Mouse (Mus musculus) forebrain, embryonic 15.5 days (tissue): ENCODE data around the gene Nkiras2. TPM values are rescaled to one million over a fixed set of nuclear protein-coding genes. Genes with fewer than 3 reads are reported as not detected.
"Not testable (repeated sequence)": the region's sequence is repeated elsewhere in the genome, so short reads cannot be mapped to it uniquely, and the experiment has no call there.

ENCODE experiments used
- ATAC-seq: fragments of 200-750 bp; cut with Nextera tagmentation; replicated peaks from 2 replicates; pipeline ENCODE4 v1.8.0; 2017; ENCODE audit warnings: mild to moderate bottlenecking, moderate TSS enrichment, moderate library complexity
- H3K27ac ChIP-seq: fragments of 300-500 bp; sonication (generic); replicated peaks from 2 replicates; pipeline ENCODE4 v1.5.1; 2015; ENCODE audit warnings: mild to moderate bottlenecking, inconsistent platforms
- H3K27me3 ChIP-seq: fragments of 300-500 bp; sonication (generic); 2 replicates; pipeline ENCODE4 v1.6.1; 2015; ENCODE audit warnings: inconsistent platforms
- H3K36me3 ChIP-seq: fragments of 300-500 bp; sonication (generic); 2 replicates; pipeline ENCODE4 v1.6.1; 2015; ENCODE audit warnings: mild to moderate bottlenecking, inconsistent platforms
- H3K4me1 ChIP-seq: fragments of 300-500 bp; sonication (generic); 2 replicates; pipeline ENCODE4 v1.6.1; 2015; ENCODE audit warnings: inconsistent platforms
- H3K4me2 ChIP-seq: fragments of 300-500 bp; sonication (generic); replicated peaks from 2 replicates; pipeline ENCODE4 v1.6.1; 2015; ENCODE audit warnings: mild to moderate bottlenecking, inconsistent platforms
- H3K4me3 ChIP-seq: fragments of 300-500 bp; sonication (generic); 2 replicates; pipeline ENCODE4 v1.5.1; 2015; ENCODE audit warnings: mild to moderate bottlenecking, inconsistent platforms
- H3K9ac ChIP-seq: fragments of 300-500 bp; sonication (generic); replicated peaks from 2 replicates; pipeline ENCODE4 v1.6.1; 2015; ENCODE audit warnings: mild to moderate bottlenecking, inconsistent platforms
- H3K9me3 ChIP-seq: fragments of 300-500 bp; sonication (generic); 2 replicates; pipeline ENCODE4 v1.6.1; 2016; ENCODE audit warnings: inconsistent platforms
- WGBS: fragments of 180-500 bp; shearing (Covaris S2); methylation state at CpG from one replicate; pipeline ENCODE4 v1.1.7; 2015; ENCODE audit warnings: mixed read lengths; 5-methylcytosine and 5-hydroxymethylcytosine counted together
- polyA plus RNA-seq: library from polyadenylated mRNA; unstranded; fragments of >200 nt; fragmentation: Nextera tagmentation; extraction: Ambion mirVana; gene quantifications from 2 replicates; pipeline ENCODE4 v1.2.1, GENCODE M21; 2015

Gene Nkiras2
- polyA plus RNA-seq, 1 experiment from 2014 or later, result 90.5 TPM

DNA sequence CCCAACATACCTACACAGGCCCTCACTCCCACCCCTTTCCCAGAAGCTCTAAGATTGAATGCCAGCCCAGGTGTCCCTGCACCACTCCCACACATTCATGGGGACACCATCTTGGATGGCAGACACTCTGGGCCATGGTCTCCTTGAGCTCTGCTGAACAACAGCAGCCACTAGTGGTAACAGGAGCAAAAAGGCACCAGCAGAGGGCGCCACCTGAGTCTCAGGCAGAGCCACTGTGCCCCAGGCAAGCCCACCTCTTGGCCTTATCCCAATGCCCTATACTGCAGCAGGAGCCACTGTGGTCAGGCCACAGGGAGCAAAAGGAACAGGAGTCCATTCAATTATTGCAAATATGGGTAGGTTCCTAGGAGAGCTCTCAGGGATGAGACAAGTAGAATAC lies 27.2 kb downstream of the Nkiras2 start:
- Histone ChIP-seq H3K9ac (no peak overlapping the region), H3K4me1 (no peaks in the 10 kb centered on the region), H3K9me3 (no peaks in the 10 kb centered on the region), H3K4me3 (no peak overlapping the region), H3K27me3 (peaks cover 21% of the 10 kb centered on the region), H3K36me3 (no peaks in the 10 kb centered on the region), H3K4me2 (no peak overlapping the region), H3K27ac (no peak overlapping the region)
- WGBS, result 20% methylated on average over 1 of the region's 1 CpGs
- ATAC-seq, result no peak

DNA sequence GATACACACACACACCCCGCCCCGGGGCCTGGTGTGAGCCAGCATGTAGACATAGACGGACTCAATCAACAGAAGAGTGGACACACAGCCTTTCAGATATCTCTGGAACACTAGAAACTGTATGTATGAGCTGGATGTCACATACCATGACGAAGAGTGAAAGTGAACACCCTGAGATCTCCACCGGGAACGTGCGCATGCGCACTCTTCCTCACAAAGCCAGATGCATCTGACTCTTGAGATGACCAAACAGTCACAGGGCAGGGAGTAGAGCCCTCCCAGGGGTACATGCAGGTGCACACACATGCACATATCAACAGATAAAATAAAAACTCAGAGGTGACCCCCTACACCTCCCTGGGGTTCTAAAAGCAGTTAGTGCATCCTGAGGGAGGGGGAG lies 29.4 kb downstream of the Nkiras2 start:
- no peak for ATAC-seq
- Histone ChIP-seq H3K4me3 (no peak overlapping the region), H3K4me1 (no peaks in the 10 kb centered on the region), H3K27ac (no peak overlapping the region), H3K4me2 (no peak overlapping the region), H3K9me3 (no peaks in the 10 kb centered on the region), H3K27me3 (peaks cover 27% of the 10 kb centered on the region), H3K9ac (no peak overlapping the region), H3K36me3 (no peaks in the 10 kb centered on the region)
- 82% methylated on average over 8 of the region's 8 CpGs for WGBS

DNA sequence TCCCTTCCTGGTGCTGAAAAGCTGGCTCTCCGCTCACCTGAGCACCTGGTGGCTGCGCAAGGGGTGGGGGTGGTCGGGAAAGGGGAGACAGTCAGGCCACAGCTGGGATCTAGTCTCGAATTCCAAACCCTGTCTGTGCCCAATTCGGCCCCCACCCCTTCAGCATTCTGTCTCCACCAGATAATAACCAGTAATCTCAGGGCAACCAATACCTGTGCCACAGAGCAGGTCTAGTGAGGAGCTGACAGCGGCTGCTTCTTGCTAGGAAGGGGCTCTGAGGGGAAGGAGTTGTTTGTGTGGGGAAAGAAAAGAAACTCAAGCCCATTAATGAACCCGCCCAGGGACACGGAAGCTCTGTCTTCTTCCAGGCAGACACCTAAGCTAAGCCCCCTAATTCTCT lies 32.2 kb downstream of the Nkiras2 start:
- Histone ChIP-seq H3K27ac (no peak overlapping the region), H3K4me2 (no peak overlapping the region), H3K4me1 (peaks cover 2% of the 10 kb centered on the region; the same call in 1 of the 2 replicates), H3K9me3 (no peaks in the 10 kb centered on the region), H3K36me3 (no peaks in the 10 kb centered on the region), H3K9ac (no peak overlapping the region), H3K27me3 (peaks cover 27% of the 10 kb centered on the region), H3K4me3 (no peak overlapping the region)
- ATAC-seq, result no peak
- 10% methylated on average over 8 of the region's 8 CpGs for whole genome bisulfite sequencing

DNA sequence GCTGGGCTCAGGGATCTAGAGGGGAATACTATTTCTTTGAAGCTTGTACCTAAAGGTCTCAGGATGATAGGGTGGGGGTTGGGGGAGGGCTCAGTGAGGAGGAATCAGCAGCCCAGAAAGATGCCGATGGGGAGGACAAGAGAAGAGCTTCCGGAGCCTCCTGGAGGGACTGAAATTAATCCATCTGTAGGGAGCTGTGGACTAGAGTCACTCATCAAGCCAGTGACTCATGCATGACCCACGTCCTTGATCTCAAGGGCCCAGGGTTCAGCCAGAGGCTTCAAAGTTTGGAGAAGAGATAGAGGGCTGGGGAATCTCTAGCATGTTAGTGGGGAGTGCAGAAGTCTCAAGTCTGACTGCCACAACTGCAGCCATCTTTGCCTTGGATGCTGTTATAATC lies 32.7 kb downstream of the Nkiras2 start:
- ATAC-seq, result no peak

DNA sequence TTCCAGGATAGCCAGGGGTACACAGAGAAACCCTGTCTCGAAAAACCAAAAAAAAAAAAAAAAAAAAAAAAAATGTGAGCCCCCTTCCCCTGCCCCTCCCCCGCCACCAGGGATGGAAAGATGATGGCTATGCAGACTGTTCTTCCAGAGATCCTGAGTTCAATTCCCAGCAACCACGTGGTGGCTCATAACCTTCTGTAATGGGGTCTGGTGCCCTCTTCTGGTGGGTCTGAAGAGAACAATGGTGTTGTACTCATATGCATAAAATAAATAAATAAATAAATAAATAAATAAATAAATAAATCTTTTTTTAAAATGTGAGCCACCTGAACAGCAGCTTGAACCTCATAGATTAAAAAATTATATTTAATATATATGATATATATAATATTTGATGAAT lies 36.5 kb downstream of the Nkiras2 start:
- H3K4me2 ChIP-seq, H3K9me3 ChIP-seq, H3K4me3 ChIP-seq, H3K36me3 ChIP-seq, H3K9ac ChIP-seq, H3K4me1 ChIP-seq, ATAC-seq, H3K27ac ChIP-seq: not testable (repeated sequence)
- H3K27me3 ChIP-seq, result peaks cover 13% of the 10 kb centered on the region
- 57% methylated on average over 3 of the region's 3 CpGs for WGBS

More for the DNA sequence above, 32.7 kb downstream of the Nkiras2 start:
- Histone ChIP-seq H3K9ac (no peak overlapping the region), H3K4me3 (no peak overlapping the region), H3K36me3 (no peaks in the 10 kb centered on the region), H3K4me1 (peaks cover 6% of the 10 kb centered on the region; the same call in 1 of the 2 replicates), H3K4me2 (no peak overlapping the region), H3K27ac (no peak overlapping the region), H3K27me3 (peaks cover 27% of the 10 kb centered on the region), H3K9me3 (no peaks in the 10 kb centered on the region)
- WGBS, result 22% methylated on average over 3 of the region's 3 CpGs

DNA sequence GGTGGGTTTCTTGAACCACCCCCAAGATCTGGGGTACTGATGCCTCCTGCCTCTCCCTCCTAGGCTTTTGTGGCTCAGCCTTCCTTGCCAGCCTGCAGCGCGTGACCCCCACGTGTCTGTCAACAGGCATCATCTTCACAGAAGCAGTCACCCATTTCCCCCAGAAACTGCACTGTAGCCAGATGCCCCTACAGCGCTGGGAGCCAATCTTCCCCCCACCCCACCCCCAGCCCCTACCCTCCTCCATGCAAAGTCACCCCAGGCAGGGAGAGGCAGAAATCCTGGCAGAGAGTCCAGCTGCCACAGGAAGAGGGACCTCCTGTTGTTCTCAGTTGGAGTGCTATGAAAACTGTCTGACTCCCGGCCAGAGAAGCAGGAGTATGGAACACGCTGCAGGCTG lies 37.4 kb downstream of the Nkiras2 start:
- 9% methylated on average over 6 of the region's 6 CpGs for WGBS
- Histone ChIP-seq H3K27ac (no peak overlapping the region), H3K4me3 (no peak overlapping the region), H3K36me3 (no peaks in the 10 kb centered on the region), H3K27me3 (peaks cover 4% of the 10 kb centered on the region; the same call in 1 of the 2 replicates), H3K4me1 (peaks cover 6% of the 10 kb centered on the region; the same call in 1 of the 2 replicates), H3K9ac (no peak overlapping the region), H3K4me2 (no peak overlapping the region), H3K9me3 (no peaks in the 10 kb centered on the region)
- ATAC-seq, result no peak

DNA sequence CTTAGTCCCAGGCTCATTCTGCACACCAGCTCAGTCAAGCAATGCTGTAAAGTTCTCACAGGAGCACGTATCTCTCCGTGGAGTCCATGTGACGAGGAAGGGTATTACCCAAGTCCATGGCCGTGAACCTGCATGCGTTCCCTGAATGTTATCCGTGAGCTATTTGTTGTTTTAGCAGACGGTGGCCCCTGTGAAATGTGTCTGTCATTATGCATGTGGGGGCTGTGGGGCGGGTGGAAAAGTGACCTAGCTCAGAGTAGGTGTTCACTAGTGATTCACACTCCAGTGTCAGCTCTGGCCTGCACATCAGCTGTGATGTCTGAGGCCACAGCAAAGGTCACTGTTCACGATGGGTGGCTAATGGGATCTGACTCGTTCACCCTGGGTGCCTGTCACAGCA lies 40.8 kb downstream of the Nkiras2 start:
- WGBS, result 74% methylated on average over 10 of the region's 10 CpGs
- no peak overlapping the region for H3K27ac ChIP-seq
- ATAC-seq, result no peak
- H3K4me1 ChIP-seq, result peaks cover 6% of the 10 kb centered on the region; the same call in 1 of the 2 replicates
- no peak overlapping the region for H3K4me3 ChIP-seq
- no peaks in the 10 kb centered on the region for H3K36me3 ChIP-seq
- no peaks in the 10 kb centered on the region for H3K27me3 ChIP-seq
- H3K9me3 ChIP-seq, result no peaks in the 10 kb centered on the region
- H3K9ac ChIP-seq, result no peak overlapping the region
- no peak overlapping the region for H3K4me2 ChIP-seq

DNA sequence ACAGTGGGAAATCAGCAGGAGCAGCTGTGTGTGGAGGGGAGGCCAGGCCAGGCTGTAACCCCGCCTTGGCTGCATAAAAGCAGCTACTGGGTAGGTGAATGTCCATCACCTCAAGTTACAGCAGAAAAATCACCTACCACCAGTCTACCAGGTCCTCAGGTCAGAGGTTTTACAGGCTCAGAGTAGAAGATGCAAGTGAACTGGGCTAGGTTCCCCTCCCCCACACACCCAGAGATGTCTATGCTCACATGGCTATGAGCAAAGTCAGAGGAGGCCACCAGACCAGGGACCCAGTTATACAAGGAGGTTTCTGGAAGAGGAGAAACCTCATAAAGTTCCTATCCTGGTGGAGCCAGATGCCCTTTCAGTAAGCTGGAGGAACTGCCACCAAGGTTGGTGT lies 52.0 kb downstream of the Nkiras2 start:
- Histone ChIP-seq H3K27me3 (no peaks in the 10 kb centered on the region; the same call in 1 of the 2 replicates), H3K9ac (no peak overlapping the region), H3K4me2 (no peak overlapping the region), H3K36me3 (no peaks in the 10 kb centered on the region), H3K4me3 (no peak overlapping the region), H3K4me1 (0 out of 2 replicates have a peak, but pooled peaks cover 4% of the 10 kb centered on the region), H3K9me3 (no peaks in the 10 kb centered on the region), H3K27ac (no peak overlapping the region)
- ATAC-seq, result no peak
- 83% methylated on average over 1 of the region's 1 CpGs for WGBS

DNA sequence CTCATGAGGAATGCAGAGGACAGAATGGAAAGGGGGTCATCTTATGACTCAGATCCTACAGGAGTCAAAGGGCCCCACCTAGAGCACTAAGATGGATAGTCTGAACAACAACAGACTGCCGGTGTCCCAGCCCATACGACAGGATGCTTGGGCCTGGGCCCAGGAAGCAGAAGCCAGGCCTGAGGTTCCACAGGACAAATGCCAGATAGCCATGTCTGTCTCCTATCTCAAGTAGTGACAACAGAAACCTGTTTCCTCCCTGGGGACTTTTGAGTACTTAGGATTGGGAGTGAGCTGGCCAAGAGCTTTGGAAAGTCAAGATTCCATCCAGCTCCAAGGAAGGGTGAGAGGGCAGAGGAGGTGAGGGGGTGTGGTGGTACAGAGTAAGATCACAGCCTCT lies 52.9 kb downstream of the Nkiras2 start:
- Histone ChIP-seq H3K4me2 (no peak overlapping the region), H3K27ac (no peak overlapping the region), H3K4me1 (0 out of 2 replicates have a peak, but pooled peaks cover 4% of the 10 kb centered on the region), H3K4me3 (no peak overlapping the region), H3K9ac (no peak overlapping the region), H3K27me3 (no peaks in the 10 kb centered on the region; the same call in 1 of the 2 replicates), H3K36me3 (no peaks in the 10 kb centered on the region), H3K9me3 (no peaks in the 10 kb centered on the region)
- 89% methylated on average over 2 of the region's 2 CpGs for WGBS
- ATAC-seq, result no peak

DNA sequence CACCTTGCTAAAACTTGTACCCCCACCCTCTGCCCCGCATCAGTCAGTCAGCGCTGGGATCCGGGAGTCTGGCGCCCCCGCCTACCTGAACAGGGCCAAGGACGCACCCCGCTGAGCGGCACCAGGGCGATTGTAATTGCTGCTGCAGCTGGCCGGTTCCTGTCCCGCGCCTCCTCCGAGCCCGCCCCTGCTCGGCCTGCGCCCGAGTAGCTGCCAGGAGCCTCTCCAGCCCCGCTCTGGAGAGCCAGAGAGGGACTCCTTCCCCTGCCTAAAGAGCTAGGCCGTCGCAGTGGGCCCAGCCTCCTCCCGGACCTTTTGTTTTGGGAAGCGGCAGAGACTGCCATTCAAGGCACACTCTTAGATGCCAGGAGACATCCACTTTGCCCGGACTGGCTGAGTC lies 54.1 kb downstream of the Nkiras2 start:
- under 1% methylated on average over 23 of the region's 23 CpGs for WGBS
- Histone ChIP-seq H3K27ac (no peak overlapping the region), H3K9me3 (no peaks in the 10 kb centered on the region), H3K27me3 (no peaks in the 10 kb centered on the region; the same call in 1 of the 2 replicates), H3K36me3 (no peaks in the 10 kb centered on the region), H3K4me2 (peak overlapping the region; percentile 9), H3K4me1 (0 out of 2 replicates have a peak, but pooled peaks cover 4% of the 10 kb centered on the region), H3K4me3 (no peak overlapping the region), H3K9ac (no peak overlapping the region)
- no peak for ATAC-seq

Other genes starting within 250 kb of the Nkiras2 start
- gene Jup, start 221.5 kb upstream of the Nkiras2 start, polyA plus RNA-seq, result 51.4 and 55.4 TPM in 2 replicates
- gene P3h4, start 204.4 kb upstream of the Nkiras2 start, polyA plus RNA-seq, result 13.5 and 14.4 TPM in 2 replicates
- 16.9 and 17.3 TPM in 2 replicates for gene Fkbp10, start 203.5 kb upstream of the Nkiras2 start, polyA plus RNA-seq
- gene Nt5c3b, start 177.4 kb upstream of the Nkiras2 start, polyA plus RNA-seq, result 103 and 112 TPM in 2 replicates
- 0.67 and 0.69 TPM in 2 replicates for gene Klhl10, start 177.3 kb upstream of the Nkiras2 start, polyA plus RNA-seq
- 13.5 and 14.0 TPM in 2 replicates for gene Klhl11, start 146.5 kb upstream of the Nkiras2 start, polyA plus RNA-seq
- gene Acly, start 91.2 kb upstream of the Nkiras2 start, polyA plus RNA-seq, result 230 and 237 TPM in 2 replicates
- 1.1 and 2.1 TPM in 2 replicates for gene Ttc25, start 73.6 kb upstream of the Nkiras2 start, polyA plus RNA-seq
- 23.4 and 26.9 TPM in 2 replicates for gene Cnp, start 44.3 kb upstream of the Nkiras2 start, polyA plus RNA-seq
- gene Dnajc7, start 924 bp downstream of the Nkiras2 start, polyA plus RNA-seq, result 294 and 295 TPM in 2 replicates
- gene Zfp385c, start 73.2 kb downstream of the Nkiras2 start, polyA plus RNA-seq, result 0.23 and 0.31 TPM in 2 replicates
- 1.4 and 2.4 TPM in 2 replicates for gene Dhx58, start 85.0 kb downstream of the Nkiras2 start, polyA plus RNA-seq
- gene Kat2a, start 93.2 kb downstream of the Nkiras2 start, polyA plus RNA-seq, result 53.1 and 54.4 TPM in 2 replicates
- 0.24 and 0.41 TPM in 2 replicates for gene Hspb9, start 94.6 kb downstream of the Nkiras2 start, polyA plus RNA-seq
- 30.3 and 31.6 TPM in 2 replicates for gene Rab5c, start 119.0 kb downstream of the Nkiras2 start, polyA plus RNA-seq
- gene Kcnh4, start 140.7 kb downstream of the Nkiras2 start, polyA plus RNA-seq, result 4.6 TPM in 2 replicates
- gene Hcrt, start 143.7 kb downstream of the Nkiras2 start, polyA plus RNA-seq, result 1.0 and 1.1 TPM in 2 replicates
- 2.8 and 3.0 TPM in 2 replicates for gene Ghdc, start 151.7 kb downstream of the Nkiras2 start, polyA plus RNA-seq
- 11.4 and 13.3 TPM in 2 replicates for gene Stat5b, start 231.5 kb downstream of the Nkiras2 start, polyA plus RNA-seq
- gene Stat5a, start 240.1 kb downstream of the Nkiras2 start, polyA plus RNA-seq, result 0.71 and 1.0 TPM in 2 replicates